Mouse (Mus musculus): ENCODE measurements around the gene Cdkn1b. TPM values are rescaled to one million over a fixed set of nuclear protein-coding genes. Genes with fewer than 3 reads are reported as not detected.

Gene Cdkn1b
- polyA plus RNA-seq, 1 experiment from 2014 or later = 21.7 TPM

GRCm38 (mm10) chr6:134887008-134887407 lies 33.2 kb upstream of the Cdkn1b start:
- peak; percentile 48 for ATAC-seq (ENCODE audit: low read depth)
- H3K9me3 ChIP-seq = no peaks in the 10 kb centered on the region
- H3K4me3 ChIP-seq = peak overlapping the region; percentile 65
- H3K36me3 ChIP-seq = peaks cover 9% of the 10 kb centered on the region
- H3K4me2 ChIP-seq = peak overlapping the region; percentile 62
- peak overlapping the region; percentile 88 for H3K9ac ChIP-seq
- peaks cover 62% of the 10 kb centered on the region for H3K4me1 ChIP-seq (replicated peaks)
- H3K27me3 ChIP-seq = no peaks in the 10 kb centered on the region
- 9% methylated on average over 5 of the region's 5 CpGs for WGBS
- H3K27ac ChIP-seq (replicated peaks) = peak overlapping the region; percentile 95

GRCm38 (mm10) chr6:134887711-134888449 lies 32.3 kb upstream of the Cdkn1b start:
- H3K4me1 ChIP-seq (replicated peaks) = peaks cover 58% of the 10 kb centered on the region
- 2% methylated on average over 10 of the region's 10 CpGs for WGBS
- H3K27me3 ChIP-seq = no peaks in the 10 kb centered on the region
- peak overlapping the region; percentile 88 for H3K9ac ChIP-seq
- peak overlapping the region; percentile 95 for H3K27ac ChIP-seq (replicated peaks)
- H3K4me3 ChIP-seq = peak overlapping the region; percentile 65
- H3K36me3 ChIP-seq = peaks cover 2% of the 10 kb centered on the region; the same call in 1 of the 2 replicates
- H3K4me2 ChIP-seq = peak overlapping the region; percentile 62
- ATAC-seq (ENCODE audit: low read depth) = peak; percentile 92
- no peaks in the 10 kb centered on the region for H3K9me3 ChIP-seq

GRCm38 (mm10) chr6:134888563-134889017 lies 31.6 kb upstream of the Cdkn1b start:
- Histone ChIP-seq H3K4me2 (peak overlapping the region; percentile 62), H3K9me3 (no peaks in the 10 kb centered on the region), H3K27ac (replicated peaks) (peak overlapping the region; percentile 95), H3K4me3 (peak overlapping the region; percentile 65; the same call in 1 of the 2 replicates), H3K9ac (peak overlapping the region; percentile 57), H3K4me1 (replicated peaks) (peaks cover 51% of the 10 kb centered on the region), H3K36me3 (no peaks in the 10 kb centered on the region; the same call in 1 of the 2 replicates), H3K27me3 (no peaks in the 10 kb centered on the region)
- WGBS = 6% methylated on average over 4 of the region's 4 CpGs
- peak; percentile 76 for ATAC-seq (ENCODE audit: low read depth)

GRCm38 (mm10) chr6:134889763-134890162 lies 30.4 kb upstream of the Cdkn1b start:
- H3K27me3 ChIP-seq = no peaks in the 10 kb centered on the region
- no peaks in the 10 kb centered on the region; the same call in 1 of the 2 replicates for H3K36me3 ChIP-seq
- H3K27ac ChIP-seq (replicated peaks) = peak overlapping the region; percentile 95; the same call in 1 of the 2 replicates
- no peak for ATAC-seq (ENCODE audit: low read depth)
- no peak overlapping the region for H3K4me2 ChIP-seq
- peaks cover 39% of the 10 kb centered on the region for H3K4me1 ChIP-seq (replicated peaks)
- WGBS = 83% methylated on average over 1 of the region's 1 CpGs
- H3K9ac ChIP-seq = no peak overlapping the region
- H3K4me3 ChIP-seq = no peak overlapping the region
- H3K9me3 ChIP-seq = no peaks in the 10 kb centered on the region

GRCm38 (mm10) chr6:134890436-134890835 lies 29.8 kb upstream of the Cdkn1b start:
- H3K27me3 ChIP-seq = no peaks in the 10 kb centered on the region
- 82% methylated on average over 7 of the region's 7 CpGs for WGBS
- no peak overlapping the region for H3K4me2 ChIP-seq
- no peaks in the 10 kb centered on the region for H3K36me3 ChIP-seq
- H3K4me1 ChIP-seq (replicated peaks) = peaks cover 32% of the 10 kb centered on the region
- no peak overlapping the region for H3K4me3 ChIP-seq
- no peak overlapping the region for H3K27ac ChIP-seq (replicated peaks)
- no peak for ATAC-seq (ENCODE audit: low read depth)
- H3K9me3 ChIP-seq = no peaks in the 10 kb centered on the region
- no peak overlapping the region for H3K9ac ChIP-seq

GRCm38 (mm10) chr6:134896570-134897436 lies 23.4 kb upstream of the Cdkn1b start:
- H3K27me3 ChIP-seq = no peaks in the 10 kb centered on the region
- H3K4me3 ChIP-seq = peak overlapping the region; percentile 66
- no peaks in the 10 kb centered on the region for H3K9me3 ChIP-seq
- H3K4me2 ChIP-seq = peak overlapping the region; percentile 66
- H3K4me1 ChIP-seq (replicated peaks) = peaks cover 19% of the 10 kb centered on the region
- 60% methylated on average over 15 of the region's 15 CpGs for WGBS
- no peak overlapping the region for H3K27ac ChIP-seq (replicated peaks)
- ATAC-seq (ENCODE audit: low read depth) = no peak
- no peaks in the 10 kb centered on the region for H3K36me3 ChIP-seq
- peak overlapping the region; percentile 90; the same call in 1 of the 2 replicates for H3K9ac ChIP-seq

DNA sequence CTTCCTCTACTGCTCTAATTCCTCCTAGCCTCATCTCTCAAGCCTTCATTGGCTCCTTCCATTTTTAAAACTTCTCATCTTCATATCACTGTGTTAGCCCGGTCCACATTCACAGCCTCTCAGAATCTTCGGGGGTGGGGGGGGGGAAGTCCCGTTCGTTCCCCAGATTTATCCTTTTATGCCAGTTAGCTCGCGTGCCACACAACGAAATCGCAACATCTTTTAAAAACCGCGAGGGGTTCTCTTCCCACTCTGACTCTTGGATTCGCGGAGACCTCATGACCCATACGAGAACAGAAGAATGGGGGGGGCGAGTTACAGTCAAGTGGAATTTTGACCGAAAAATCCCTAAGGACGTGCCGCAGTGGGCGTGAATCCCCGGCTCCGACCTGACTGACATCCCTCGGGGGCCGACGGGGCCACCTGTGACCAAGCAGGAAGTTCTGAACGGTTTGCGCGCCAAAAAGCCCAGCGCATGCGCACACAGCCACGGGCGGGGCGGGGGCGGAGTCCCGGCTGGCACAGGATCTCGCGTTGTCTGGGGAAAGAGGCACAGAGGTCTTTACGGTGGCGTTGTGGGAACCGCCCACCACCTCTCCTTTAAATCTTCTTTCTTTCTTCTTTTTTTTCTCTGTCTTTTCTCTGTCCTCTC lies 22.6 kb upstream of the Cdkn1b start:
- H3K36me3 ChIP-seq = no peaks in the 10 kb centered on the region
- WGBS = under 1% methylated on average over 38 of the region's 38 CpGs
- H3K4me2 ChIP-seq = peak overlapping the region; percentile 66
- H3K27me3 ChIP-seq = no peaks in the 10 kb centered on the region
- H3K9ac ChIP-seq = peak overlapping the region; percentile 90
- H3K4me1 ChIP-seq (replicated peaks) = peaks cover 19% of the 10 kb centered on the region
- H3K9me3 ChIP-seq = no peaks in the 10 kb centered on the region
- H3K27ac ChIP-seq (replicated peaks) = peak overlapping the region; percentile 99
- peak; percentile 95 for ATAC-seq (ENCODE audit: low read depth)
- peak overlapping the region; percentile 66 for H3K4me3 ChIP-seq

- Histone ChIP-seq H3K36me3 (no peaks in the 10 kb centered on the region), H3K9me3 (no peaks in the 10 kb centered on the region), H3K9ac (peak within 1 kb of the TSS; percentile 90), H3K4me3 (peak within 1 kb of the TSS; percentile 66), H3K4me2 (peak within 1 kb of the TSS; percentile 66), H3K27ac (replicated peaks) (peak within 1 kb of the TSS; percentile 99), H3K27me3 (no peaks in the 10 kb centered on the region), H3K4me1 (replicated peaks) (peaks cover 19% of the 10 kb centered on the region)
- WGBS = under 1% methylated on average over 51 of the region's 51 CpGs
- ATAC-seq (ENCODE audit: low read depth) = peak; percentile 95
Observed at GRCm38 (mm10) chr6:134898095-134898965, 21.9 kb upstream of the Cdkn1b start, which contains the start of gene Gpr19. Gene Gpr19 (minus strand): TSS chr6:134898578.

DNA sequence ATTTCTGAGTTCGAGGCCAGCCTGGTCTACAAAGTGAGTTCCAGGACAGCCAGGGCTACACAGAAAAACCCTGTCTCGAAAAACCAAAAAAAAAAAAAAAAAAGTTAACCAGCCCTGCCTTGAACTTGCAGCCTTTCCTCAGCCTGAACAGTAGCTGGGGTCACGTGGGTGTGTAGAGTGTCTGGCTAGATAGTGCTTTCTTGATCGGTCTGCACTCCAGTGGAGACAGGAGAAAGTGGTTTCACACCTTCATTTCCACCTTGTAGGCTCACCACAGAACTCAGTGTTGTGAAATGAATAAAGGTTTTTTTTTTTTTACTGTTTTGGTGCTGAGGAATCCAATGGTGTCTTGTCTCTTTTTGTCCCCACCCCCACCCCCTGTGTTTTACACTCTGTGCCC lies 16.8 kb upstream of the Cdkn1b start:
- no peak for ATAC-seq (ENCODE audit: low read depth)

DNA sequence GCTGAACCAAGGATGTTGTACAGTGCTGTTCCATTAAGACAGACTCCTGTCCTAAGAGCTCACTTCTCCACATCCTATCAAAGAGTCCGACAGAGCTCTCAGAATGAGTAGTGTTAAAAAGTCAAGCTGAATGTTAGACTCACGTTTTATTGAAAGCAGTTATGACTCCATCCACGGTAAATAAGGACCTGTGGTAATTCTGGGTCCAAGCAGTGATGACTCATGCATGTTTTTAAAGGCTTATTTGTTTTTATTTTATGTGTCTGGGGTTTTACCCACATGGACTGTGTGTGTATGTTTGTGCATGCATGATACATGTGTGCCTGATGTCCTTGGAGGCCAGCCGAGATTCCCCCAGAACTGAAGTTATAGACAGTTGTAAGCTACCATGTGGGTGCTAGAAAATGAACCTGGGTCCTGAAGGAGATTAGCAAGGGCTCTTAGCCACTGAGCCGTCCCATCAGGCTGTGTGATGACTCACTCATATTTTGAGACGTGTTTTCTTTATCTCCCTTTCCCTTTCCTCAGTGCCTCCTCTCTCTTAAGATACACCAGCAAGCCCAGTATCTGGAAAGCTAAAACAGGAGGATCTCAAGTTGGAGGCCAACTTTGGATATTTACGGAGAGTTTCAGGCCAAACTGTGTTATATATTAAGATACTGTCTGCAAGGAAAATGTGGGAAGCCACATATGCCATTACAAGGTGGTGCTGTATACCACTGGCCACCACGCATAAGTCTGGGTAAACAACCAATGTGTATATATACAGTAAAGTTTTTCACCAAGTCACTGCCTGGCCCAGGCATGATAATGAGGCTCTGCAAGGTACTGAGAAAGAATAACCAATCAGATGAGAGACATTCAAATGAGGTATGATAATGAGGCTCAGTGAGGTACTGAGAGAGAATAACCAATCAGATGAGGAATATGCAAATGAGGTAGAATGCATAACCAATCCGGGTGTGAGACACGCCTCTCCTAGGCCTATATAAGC lies 16.0 kb upstream of the Cdkn1b start:
- no peak for ATAC-seq (ENCODE audit: low read depth)
- H3K27ac ChIP-seq (replicated peaks) = no peak overlapping the region
- no peaks in the 10 kb centered on the region for H3K36me3 ChIP-seq
- peaks cover 8% of the 10 kb centered on the region; the same call in 1 of the 2 replicates for H3K4me1 ChIP-seq (replicated peaks)
- 93% methylated on average over 10 of the region's 10 CpGs for WGBS
- H3K4me2 ChIP-seq = no peak overlapping the region
- no peaks in the 10 kb centered on the region for H3K9me3 ChIP-seq
- no peak overlapping the region for H3K4me3 ChIP-seq
- H3K9ac ChIP-seq = no peak overlapping the region
- H3K27me3 ChIP-seq = no peaks in the 10 kb centered on the region

More for the DNA sequence above, 16.8 kb upstream of the Cdkn1b start:
- H3K27me3 ChIP-seq = no peaks in the 10 kb centered on the region
- H3K9ac ChIP-seq = no peak overlapping the region
- H3K36me3 ChIP-seq = no peaks in the 10 kb centered on the region
- H3K9me3 ChIP-seq = no peaks in the 10 kb centered on the region
- H3K4me2 ChIP-seq = no peak overlapping the region
- peaks cover 11% of the 10 kb centered on the region; the same call in 1 of the 2 replicates for H3K4me1 ChIP-seq (replicated peaks)
- no peak overlapping the region for H3K4me3 ChIP-seq
- 86% methylated on average over 4 of the region's 4 CpGs for WGBS
- no peak overlapping the region for H3K27ac ChIP-seq (replicated peaks)
